Mouse (Mus musculus) layer of hippocampus, postnatal 25 days (tissue): ENCODE measurements at regions not wholly inside any gene's neighbourhood (a gene's known extent, or its start where the extent isn't known, plus 50 kb on each side); places are given as distances from the start of the nearest gene placed in this dataset.
"Not testable (repeated sequence)": the region's sequence is repeated elsewhere in the genome, so short reads cannot be mapped to it uniquely, and the experiment has no call there.

Source experiments
- DNase-seq, 2 experiments: peaks; one replicate each; pipeline ENCODE4 v3.0.0; 2022; ENCODE audit warnings: mixed read lengths in 2 of 2, low spot score in 1 of 2; ENCODE audit errors: extremely low spot score in 1 of 2

GRCm38 (mm10) chr2:21976337-21976736 is 251.0 kb upstream of the Myo3a start:
- DNase-seq, result no peak

- DNase-seq, result no peak
Measured at GRCm38 (mm10) chr2:21976831-21977230, 250.5 kb upstream of the Myo3a start.

DNA sequence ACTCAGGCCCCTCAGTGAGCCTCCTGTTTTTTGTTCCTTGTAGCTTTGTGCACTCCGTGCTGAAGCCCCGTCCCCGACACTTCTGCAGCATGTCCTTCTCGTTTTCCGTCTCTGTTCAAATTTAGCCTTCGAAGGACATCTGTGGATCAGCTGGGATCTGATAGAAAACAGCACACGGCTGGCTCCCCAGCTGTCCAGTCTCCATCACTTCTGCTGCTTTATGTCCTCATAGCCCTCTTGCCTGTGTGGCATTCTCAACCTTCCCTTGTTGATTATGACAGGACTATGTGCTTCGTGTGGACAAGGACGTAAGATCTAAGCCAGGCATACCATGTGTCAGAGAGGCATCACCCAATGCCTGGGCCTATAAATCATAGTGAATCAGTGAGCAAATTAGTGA is 247.1 kb upstream of the Myo3a start:
- DNase-seq, result no peak

DNA sequence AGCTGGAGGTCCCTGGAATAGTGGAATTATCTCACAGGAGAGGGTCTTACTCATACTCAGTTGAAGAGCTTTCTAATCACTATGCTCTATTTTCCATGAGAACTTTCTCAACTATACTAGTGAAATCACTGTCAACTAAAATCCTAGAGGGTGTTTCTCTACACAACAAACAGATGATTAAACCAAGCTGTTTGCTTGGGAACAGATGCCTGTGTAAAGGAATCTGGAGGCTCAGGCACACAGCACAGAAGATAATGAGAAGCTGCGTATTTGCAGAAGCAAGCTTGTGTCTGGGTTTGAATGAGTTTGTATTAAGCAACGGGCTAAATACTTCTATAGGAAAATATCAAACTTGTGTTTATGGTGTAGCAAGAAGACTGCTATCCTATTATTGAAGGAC is 202.9 kb upstream of the Myo3a start:
- DNase-seq, result no peak

GRCm38 (mm10) chr2:22026794-22027193 is 200.5 kb upstream of the Myo3a start:
- DNase-seq, result no peak

DNA sequence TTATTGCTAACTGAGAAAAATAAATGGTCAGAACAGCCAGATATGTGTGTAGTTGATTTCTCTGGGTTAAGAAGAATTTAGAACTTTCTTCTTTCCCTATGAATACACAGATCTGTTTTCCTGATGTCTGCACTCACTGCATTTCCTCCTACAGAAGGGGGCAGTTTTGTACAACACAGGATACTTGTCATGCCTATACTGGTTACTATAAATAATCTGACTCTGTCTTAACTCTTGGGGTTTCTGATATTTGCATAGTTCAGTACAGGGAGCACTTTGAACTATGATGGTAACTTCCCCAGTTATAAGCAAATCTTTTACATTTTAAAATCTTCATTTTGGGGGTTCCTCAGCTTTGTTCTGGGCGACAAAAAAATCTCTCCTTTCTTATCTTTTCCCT is 198.7 kb upstream of the Myo3a start:
- no peak for DNase-seq

DNA sequence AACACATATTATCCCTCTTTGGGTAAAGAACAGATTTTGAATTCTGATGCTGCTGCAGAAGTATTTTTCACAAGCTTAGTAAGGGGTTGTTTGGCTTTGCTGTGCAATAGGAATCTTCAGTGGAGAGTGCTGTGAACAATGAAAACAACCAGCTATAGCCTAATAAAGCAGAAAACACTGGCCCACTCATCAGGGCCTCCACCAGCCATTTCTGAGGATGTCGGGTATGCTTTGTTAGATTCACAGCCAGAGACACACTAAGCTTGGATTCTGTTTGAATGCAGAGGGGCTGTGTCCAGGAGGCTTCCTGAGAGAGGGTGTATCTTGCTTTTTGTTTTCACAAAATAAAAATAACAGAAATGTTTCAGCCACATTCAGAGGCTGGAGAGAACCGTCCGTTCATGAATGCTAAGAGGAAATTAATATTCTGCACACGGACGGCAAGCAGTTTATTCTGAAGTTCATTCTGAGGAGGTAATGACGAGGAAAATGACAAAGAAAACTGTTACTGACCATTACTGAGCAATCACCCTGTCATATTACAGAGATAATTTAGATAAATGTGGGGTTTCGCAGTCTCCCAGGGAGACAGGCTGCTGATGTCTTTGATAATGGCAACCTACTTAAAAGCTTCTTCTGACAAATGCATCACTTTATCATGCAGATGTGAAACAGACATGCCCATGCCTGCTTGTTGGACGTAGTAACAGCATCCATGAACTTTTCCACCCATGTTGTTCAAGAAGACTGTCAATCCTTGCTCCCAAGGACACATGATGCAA is 198.1 kb upstream of the Myo3a start:
- no peak for DNase-seq

DNA sequence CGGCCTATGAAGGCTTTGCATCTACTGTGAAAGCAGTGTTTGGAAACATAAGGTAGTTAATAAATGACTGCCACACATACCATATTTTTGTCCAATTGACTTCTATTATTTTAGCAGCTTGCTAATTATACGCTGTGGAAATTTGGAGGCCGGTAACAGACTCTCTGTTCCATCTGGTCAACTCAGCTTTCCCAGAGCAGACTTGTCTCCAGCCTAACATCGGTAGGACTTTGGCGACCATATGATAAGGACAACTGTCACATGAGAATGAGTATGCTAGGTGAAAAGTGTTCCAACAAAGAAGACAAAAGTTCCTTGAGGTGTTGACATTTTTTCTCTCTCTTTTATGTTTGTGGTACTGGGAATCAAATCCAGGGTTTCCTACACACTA is 197.5 kb upstream of the Myo3a start:
- no peak for DNase-seq

DNA sequence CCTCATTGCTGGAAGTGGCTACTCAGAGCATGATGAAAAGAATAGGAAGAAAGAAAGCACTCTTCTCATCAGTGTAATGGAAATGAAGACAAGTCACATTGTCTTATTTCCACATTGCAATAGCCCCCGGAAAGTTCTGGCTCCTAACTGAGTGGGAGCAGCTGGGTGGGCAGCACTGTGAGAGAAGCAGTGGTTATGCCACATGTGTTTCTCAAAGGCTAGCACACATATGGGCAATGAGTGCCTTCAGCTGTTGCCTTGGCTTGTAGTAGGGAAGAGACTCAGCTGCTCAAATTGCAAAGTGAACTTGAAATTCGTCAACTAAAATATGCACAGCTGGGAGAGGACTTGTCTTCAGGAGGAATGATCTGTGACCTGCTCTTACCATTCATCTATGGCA is 190.5 kb upstream of the Myo3a start:
- no peak for DNase-seq

GRCm38 (mm10) chr2:22038780-22039179 is 188.5 kb upstream of the Myo3a start:
- no peak for DNase-seq

- DNase-seq, result not testable (repeated sequence)
Measured at GRCm38 (mm10) chr2:22043937-22044336, 183.4 kb upstream of the Myo3a start.

DNA sequence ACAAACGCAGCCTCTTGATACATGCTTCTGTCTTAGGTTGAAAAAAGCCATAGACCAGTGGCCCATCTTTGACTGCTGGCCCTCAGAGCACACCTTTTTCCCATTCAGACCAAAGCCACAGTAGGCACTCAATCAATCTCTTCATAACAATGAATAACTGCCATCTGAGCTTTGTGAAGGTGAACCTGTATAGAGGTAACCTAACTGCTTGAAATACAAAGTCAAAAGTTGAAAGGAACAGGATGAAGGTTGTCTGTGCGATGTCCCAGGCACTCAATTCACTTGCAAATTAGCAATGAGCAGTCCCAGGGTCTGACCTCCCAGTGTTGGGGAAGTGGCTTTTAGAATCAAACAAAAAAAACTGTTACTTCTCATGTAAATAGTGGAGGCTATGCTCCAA is 182.4 kb upstream of the Myo3a start:
- no peak for DNase-seq

DNA sequence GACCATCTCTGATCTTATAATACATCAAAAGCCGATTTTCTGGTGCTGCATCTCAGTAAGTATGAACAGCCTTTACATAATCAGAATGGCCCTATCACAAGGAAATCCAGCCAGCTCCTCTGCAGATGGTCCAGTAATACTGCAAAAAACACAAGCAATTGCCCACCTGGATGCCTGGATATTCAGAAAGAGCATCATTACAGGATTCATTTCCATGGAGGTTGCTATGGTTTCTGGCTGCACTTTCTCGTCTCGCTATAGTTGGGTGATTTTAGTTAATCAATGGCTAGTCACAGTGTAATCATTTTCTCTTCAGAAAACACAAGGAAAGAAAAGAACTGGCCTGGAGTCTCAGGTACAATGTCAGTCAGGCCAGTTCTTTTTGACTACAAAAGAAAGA is 179.8 kb upstream of the Myo3a start:
- no peak for DNase-seq

DNA sequence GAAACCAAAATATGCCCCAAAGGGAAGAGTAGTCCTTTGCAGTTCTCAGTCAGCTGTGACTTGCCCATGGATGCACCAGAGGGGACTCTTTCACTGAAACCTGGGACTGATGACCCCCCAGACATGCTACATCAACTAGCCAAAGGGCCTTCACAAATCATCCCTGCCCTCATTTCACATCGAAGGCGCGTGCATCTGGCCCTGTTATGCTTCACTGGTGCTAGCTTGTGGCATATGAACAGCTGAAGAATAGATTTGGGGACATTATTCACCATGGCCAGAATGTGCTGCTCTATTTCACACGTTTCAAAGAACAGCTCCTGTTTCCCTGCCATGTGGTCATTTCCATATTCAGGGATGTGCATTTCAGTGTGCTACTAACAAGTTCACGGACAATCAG is 160.8 kb upstream of the Myo3a start:
- no peak for DNase-seq

DNA sequence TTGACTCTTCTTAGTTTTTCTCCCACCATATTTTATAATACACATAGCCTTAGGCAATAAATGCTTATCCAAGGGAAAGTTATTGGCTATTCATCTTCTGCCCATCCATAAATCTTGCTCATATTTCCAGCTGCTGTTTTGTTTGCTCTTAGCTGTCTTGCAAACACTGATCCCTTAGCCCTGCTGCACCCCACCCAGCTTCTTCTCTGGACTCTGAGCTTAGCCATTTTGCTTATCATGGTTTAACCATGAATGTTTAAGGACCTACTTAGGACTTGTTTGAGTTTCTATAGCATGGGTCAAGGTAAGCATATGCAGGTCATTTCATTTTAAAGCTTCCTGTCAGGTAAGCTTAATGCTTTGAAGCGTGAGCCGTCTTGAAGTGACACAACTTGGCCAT is 130.5 kb upstream of the Myo3a start:
- DNase-seq, result no peak

- no peak for DNase-seq
Measured at GRCm38 (mm10) chr2:22105150-22105549, 122.2 kb upstream of the Myo3a start.

GRCm38 (mm10) chr2:22149721-22150120 is 77.6 kb upstream of the Myo3a start:
- no peak for DNase-seq

DNA sequence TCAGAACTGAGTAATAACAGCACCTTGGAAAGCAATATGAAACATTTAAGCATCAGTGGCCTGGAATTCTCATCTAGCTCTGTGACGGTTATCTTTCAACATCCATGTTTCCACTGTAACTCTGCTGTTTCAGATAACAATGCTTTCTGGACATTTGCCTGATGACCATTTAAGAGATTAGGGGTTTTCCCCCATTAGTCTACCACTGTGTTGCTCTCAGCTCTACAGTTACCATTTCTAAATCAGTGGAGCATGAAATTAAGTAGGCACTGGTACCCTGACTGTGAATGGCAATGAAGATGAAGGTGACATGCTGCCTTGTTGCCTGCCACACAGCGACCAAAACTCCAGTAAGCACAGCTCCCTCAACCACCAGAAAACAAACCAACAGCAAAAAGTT is 70.7 kb upstream of the Myo3a start:
- no peak for DNase-seq

DNA sequence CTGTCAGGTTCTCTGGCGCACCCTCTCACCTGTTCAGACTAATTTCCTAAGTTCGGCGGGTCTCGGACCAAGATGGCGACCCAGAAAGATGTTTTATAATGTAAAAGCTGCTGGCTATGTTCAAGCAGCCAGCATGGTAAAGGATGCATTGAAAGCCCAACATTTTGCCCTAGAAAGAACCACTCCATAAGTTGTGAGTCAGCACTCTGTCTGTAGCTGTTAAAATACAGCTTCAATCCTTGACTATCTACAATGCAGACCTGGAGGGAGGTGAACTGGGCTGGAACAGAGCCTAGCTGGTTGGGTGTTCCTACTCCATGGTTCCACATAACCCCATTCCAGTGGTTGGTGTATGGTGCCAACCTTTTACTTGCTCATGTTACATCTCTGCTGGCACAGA is 61.9 kb upstream of the Myo3a start:
- DNase-seq, result no peak

- no peak for DNase-seq
Measured at GRCm38 (mm10) chr2:22165919-22166318, 61.4 kb upstream of the Myo3a start.
